Mouse (Mus musculus) central nervous system, embryonic 18 days (tissue): ENCODE measurements around the gene Nfatc2ip. TPM values are rescaled to one million over a fixed set of nuclear protein-coding genes. Genes with fewer than 3 reads are reported as not detected.

ENCODE experiments used
- polyA plus RNA-seq: library from polyadenylated mRNA; depleted of rRNA; stranded (reverse); fragments of >200 nt; gene quantifications from 2 replicates; pipeline ENCODE4 v1.2.3, GENCODE M21; 2012; rRNA removed

The Nfatc2ip gene
- polyA plus RNA-seq = 9.2 and 9.3 TPM in 2 replicates

DNA sequence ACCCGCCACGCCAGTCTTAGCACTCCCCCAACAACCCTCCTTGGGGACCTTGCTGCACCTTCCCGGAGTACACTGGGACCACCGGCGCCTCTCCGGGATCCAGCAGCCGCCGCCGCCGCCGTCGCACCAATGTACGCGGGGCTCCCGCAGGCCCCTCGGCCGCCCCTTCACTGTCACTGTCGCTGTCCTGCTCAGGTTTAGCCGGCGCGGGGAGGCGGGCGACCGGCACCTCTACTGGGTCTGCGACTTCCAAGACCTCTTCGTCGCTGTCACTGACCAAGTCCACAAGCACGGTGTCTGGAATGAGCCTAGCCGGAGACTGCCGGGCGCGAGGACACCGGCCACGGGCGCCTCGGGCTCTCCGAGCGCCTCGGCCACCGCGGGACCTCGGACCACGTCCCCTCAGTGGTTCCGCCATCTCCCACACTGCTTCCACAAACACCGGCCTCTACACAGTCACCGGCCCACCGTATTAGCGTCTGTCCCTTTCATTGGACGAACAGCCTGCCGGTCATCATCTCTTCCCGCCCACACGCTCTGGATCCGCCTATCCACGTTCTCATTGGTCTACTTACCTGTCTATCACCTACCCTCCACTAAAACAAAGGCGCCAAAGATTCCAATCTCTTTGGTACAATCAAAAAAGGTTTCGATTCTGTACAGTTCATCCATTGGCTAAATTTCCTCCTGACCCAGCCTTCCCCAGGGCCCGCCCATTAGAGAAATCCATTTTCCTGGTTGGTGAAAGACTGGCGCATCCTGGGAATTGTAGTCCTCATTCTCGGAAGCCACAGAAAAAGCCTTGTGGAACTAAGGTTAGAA is at the start of gene Nfatc2ip:
TSS of gene Nfatc2ip (minus strand) at position 440 of the 822 bp plus-strand sequence.

DNA sequence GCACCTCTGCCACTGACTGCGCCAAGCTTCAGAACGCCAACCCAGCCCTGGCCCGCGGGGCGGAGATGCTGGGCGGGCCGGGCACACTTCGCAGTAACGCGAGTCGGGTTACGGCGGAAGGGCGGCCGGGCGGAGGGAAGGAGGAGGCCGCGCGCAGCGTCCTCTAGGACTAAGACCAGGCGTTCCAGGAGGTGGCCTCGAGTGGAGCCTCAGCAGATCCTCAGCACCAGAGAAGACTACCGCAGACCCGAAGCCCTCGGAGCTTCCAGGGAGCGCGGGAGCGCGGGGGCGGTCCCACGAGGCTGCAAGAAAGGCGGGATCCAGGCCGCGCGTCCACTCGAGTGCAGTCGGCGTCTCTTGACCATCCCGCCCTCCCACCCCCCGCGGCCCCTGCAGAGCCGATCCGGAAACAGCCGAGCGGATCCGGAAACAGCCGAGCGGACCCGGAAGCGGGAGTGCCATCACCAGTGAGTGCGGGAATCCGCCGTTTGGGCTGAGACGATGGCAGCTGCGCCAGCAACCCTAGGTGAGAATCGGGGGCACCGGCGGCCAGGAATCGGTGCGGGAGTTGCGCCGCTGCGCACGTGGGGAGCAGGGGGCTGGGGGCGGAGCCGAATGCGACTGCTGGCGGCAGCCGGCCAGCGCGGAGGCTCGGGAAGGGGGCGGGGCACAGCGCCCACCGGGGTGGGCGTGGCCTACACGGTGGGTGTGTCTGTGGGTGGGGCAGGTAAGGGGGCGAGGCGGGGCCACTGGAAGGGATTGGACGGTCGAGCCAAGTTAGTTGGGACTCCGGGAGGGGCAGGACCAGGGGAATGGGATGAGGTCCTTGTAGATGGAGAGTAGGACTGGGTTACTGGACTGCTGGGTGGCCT is 32.3 kb upstream of the Nfatc2ip start, which contains the start of gene Rabep2:
TSS of gene Rabep2 (plus strand) at position 129 of the 872 bp plus-strand sequence.

DNA sequence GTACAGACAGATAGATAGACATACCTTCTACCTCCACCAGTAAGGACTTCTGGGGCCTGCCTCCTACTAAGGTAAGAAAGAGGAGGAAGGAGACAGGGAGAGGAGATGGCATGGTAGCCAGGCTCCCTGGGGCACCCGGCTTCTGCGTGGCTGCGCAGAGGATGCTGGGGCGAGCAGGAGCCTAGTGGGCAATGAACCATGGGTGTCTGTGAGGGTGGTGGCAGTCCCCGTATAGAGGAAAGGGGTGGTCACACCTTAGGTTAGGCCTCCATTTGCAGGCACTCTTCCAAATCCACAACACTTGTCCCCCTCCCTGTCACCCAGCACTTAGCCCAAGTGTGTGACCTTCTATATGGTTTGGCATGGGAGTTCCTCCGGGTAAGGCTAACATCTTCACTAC is 18.2 kb upstream of the Nfatc2ip start, which contains the start of gene Cd19:
TSS of gene Cd19 (minus strand) at position 165 of the 400 bp plus-strand sequence.

DNA sequence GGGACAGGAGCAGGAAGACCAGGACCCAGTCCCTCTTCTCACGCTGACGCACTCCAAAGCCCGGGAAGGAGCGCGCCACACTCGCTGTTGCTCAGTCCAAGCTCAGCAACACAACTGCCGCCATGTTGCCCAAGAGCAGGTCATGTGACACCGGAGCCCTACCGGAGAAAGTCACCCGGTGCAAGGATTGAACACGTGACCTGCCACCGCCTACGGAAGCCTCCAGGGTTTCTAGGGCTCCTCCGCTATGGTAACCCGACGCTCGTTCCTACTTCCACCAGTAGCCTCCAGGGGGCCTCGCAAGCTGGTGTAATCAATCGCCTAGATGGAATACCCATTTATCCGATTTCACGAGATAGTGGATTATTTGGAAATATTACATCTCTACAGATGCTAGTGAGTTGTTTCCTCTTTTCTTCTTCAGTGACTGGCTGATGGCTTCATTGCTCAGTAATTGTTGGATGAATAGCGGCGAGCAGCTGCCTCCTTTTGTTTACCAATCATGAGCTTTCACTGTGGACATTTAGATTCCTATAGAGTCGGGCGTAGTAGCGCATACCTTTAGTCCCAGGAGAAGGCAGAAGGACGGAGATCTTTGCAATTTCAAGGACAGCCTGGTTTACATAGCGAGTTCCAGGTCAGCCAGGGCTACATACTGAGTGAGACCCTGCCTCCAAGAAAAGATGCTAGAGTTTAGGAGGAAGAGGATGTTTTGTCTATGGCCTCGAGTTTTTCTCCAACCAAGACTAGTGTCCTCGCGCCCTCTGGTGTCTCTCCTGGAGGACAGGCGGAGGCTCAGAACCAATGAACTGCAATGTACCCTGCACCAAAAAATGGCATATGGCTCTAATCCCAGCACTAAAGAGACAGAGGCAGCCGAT is 19.0 kb downstream of the Nfatc2ip start, which contains the start of gene Spns1:
TSS of gene Spns1 (minus strand) at position 173 of the 881 bp plus-strand sequence.

DNA sequence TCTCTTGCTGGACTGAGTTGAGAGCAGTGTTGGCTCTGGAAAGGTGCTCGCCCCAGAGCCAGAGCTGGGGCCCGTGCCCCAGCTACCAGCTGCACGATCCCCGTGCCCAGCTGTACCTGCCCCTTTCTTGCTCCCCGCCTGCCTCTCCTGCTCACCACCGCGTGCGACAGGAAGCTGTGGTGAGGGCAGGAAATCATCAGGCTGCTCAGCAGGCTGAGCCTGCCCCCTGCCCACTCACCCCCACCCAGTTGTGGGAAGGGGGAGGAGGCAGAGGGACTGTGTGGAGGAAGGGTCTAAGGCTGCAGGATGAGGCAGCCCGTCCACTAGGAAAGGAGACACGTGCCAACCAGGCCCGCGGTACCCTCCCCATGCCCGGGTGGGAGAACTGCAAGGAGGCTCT is 27.1 kb downstream of the Nfatc2ip start, which contains the start of gene Lat:
TSS of gene Lat (minus strand) at position 178 of the 400 bp plus-strand sequence.

Other genes starting within 250 kb of the Nfatc2ip start
- gene Xpo6, start 196.2 kb downstream of the Nfatc2ip start, polyA plus RNA-seq = 134 and 178 TPM in 2 replicates
- gene Sbk1, start 124.1 kb downstream of the Nfatc2ip start, polyA plus RNA-seq = 284 and 309 TPM in 2 replicates
- gene Lat, start 27.2 kb downstream of the Nfatc2ip start, polyA plus RNA-seq = 1.4 and 1.8 TPM in 2 replicates
- gene Spns1, start 19.3 kb downstream of the Nfatc2ip start, polyA plus RNA-seq = 169 and 185 TPM in 2 replicates
- 0.09 TPM in 2 replicates for gene Cd19, start 18.2 kb upstream of the Nfatc2ip start, polyA plus RNA-seq
- 26.3 and 27.6 TPM in 2 replicates for gene Rabep2, start 32.0 kb upstream of the Nfatc2ip start, polyA plus RNA-seq
- 0.10 and 20.6 TPM in 2 replicates for gene Atp2a1, start 66.4 kb upstream of the Nfatc2ip start, polyA plus RNA-seq
- 72.7 and 73.4 TPM in 2 replicates for gene Sh2b1, start 78.7 kb upstream of the Nfatc2ip start, polyA plus RNA-seq
- gene Tufm, start 90.6 kb upstream of the Nfatc2ip start, polyA plus RNA-seq = 107 and 112 TPM in 2 replicates
- 132 and 161 TPM in 2 replicates for gene Atxn2l, start 106.7 kb upstream of the Nfatc2ip start, polyA plus RNA-seq
- 114 and 117 TPM in 2 replicates for gene Eif3c, start 169.7 kb upstream of the Nfatc2ip start, polyA plus RNA-seq
- gene Apobr, start 188.2 kb upstream of the Nfatc2ip start, polyA plus RNA-seq = 0.27 and 0.32 TPM in 2 replicates
- 51.0 and 53.4 TPM in 2 replicates for gene Cln3, start 189.1 kb upstream of the Nfatc2ip start, polyA plus RNA-seq
- not detected in 2 replicates for gene Il27, start 198.2 kb upstream of the Nfatc2ip start, polyA plus RNA-seq
- gene Nupr1, start 234.1 kb upstream of the Nfatc2ip start, polyA plus RNA-seq = 10.0 and 10.4 TPM in 2 replicates